17 mouse cellular contexts compared by ENCODE assay signal in the genomic region with DNA sequence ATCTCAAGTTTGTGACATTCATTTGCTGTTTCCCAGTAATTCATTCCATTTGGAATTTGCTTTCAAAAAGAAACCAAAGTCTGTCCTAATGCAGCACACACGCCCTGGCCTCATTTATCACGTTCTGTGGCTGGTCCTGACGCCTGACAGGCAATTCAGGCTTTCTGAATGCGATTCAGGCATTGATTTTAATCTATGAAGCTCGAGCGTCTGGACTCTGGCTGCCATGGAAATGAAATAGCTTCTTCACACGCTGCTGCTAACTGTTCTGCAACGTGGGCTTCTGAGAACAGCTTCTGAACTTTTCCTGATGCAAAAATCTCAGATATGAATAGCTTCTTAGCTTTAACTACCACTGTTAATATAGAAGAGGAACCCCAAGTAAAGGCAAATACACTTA.
DNase-seq lines count a peak whose midpoint lies in the region; ATAC-seq lines count a peak whose summit lies in the region.
"Had no signal": no experiment of that assay in that cellular context is flagged by ENCODE, and none has a peak within 500 bp of the region (broad histone marks: within the 10 kb centered on the region; RNA-seq: fewer than 3 reads in every experiment).

No protein-coding gene starts in this region.

- H3K4me1 ChIP-seq in heart, embryonic 15.5 days (replicated peaks), result peaks cover 29% of the 10 kb centered on the region
- H3K4me1 ChIP-seq in hindbrain, embryonic 12.5 days, result peaks cover 25% of the 10 kb centered on the region
- H3K4me1 ChIP-seq in intestine, embryonic 16.5 days (ENCODE audit: control insufficient read depth, insufficient read depth, low read length), result peaks cover 4% of the 10 kb centered on the region; the same call in 1 of the 2 replicates
- H3K4me1 ChIP-seq: intestine, embryonic 15.5 days had no signal

- no peak overlapping the region for H3K4me3 ChIP-seq in heart, embryonic 15.5 days
- H3K4me3 ChIP-seq in hindbrain, embryonic 12.5 days, result no peak overlapping the region
- H3K4me3 ChIP-seq in intestine, embryonic 16.5 days (ENCODE audit: low read length), result no peak overlapping the region
- H3K4me3 ChIP-seq: erythroblast, embryonic 14.5 days; gastrocnemius, adult 2 months; intestine, embryonic 15.5 days; limb, embryonic 13.5 days had no signal

- no peak overlapping the region for H3K4me2 ChIP-seq in heart, embryonic 15.5 days
- peak overlapping the region; percentile 21; the same call in 1 of the 2 replicates for H3K4me2 ChIP-seq in hindbrain, embryonic 12.5 days (replicated peaks)
- H3K4me2 ChIP-seq in intestine, embryonic 16.5 days (ENCODE audit: low read depth, low read length), result no peak overlapping the region
- H3K4me2 ChIP-seq: intestine, embryonic 15.5 days had no signal

- no peaks in the 10 kb centered on the region for H3K36me3 ChIP-seq in heart, embryonic 15.5 days
- H3K36me3 ChIP-seq in hindbrain, embryonic 12.5 days, result no peaks in the 10 kb centered on the region
- no peaks in the 10 kb centered on the region for H3K36me3 ChIP-seq in intestine, embryonic 16.5 days (ENCODE audit: control insufficient read depth, insufficient read depth, low read length)
- H3K36me3 ChIP-seq: intestine, embryonic 15.5 days; limb, embryonic 13.5 days had no signal

- WGBS in heart, embryonic 15.5 days, result 26% methylated on average over 8 of the region's 8 CpGs
- WGBS in hindbrain, embryonic 12.5 days, result 22% methylated on average over 8 of the region's 8 CpGs
- 25% methylated on average over 8 of the region's 8 CpGs for WGBS in intestine, embryonic 16.5 days

- no peaks in the 10 kb centered on the region for H3K27me3 ChIP-seq in heart, embryonic 15.5 days
- H3K27me3 ChIP-seq in hindbrain, embryonic 12.5 days, result no peaks in the 10 kb centered on the region
- H3K27me3 ChIP-seq in intestine, embryonic 16.5 days (replicated peaks; ENCODE audit: control insufficient read depth, insufficient read depth, low read length), result no peaks in the 10 kb centered on the region
- H3K27me3 ChIP-seq: intestine, embryonic 15.5 days; limb, embryonic 13.5 days had no signal

- no peak overlapping the region for H3K9ac ChIP-seq in heart, embryonic 15.5 days
- no peak overlapping the region for H3K9ac ChIP-seq in hindbrain, embryonic 12.5 days
- no peak overlapping the region for H3K9ac ChIP-seq in intestine, embryonic 16.5 days (ENCODE audit: low read depth, low read length)
- H3K9ac ChIP-seq: intestine, embryonic 15.5 days; limb, embryonic 13.5 days; liver, postnatal 0 days had no signal

- DNase-seq in heart, postnatal 4 days, result no peak
- peak; percentile 55 to 57 for DNase-seq in right cerebral cortex, postnatal 10 days (ENCODE audit: low spot score in 2 of 2)
- no peak for DNase-seq in right cerebral cortex, postnatal 4 days
- no peak for DNase-seq in MN1 (ENCODE audit: low spot score)
- DNase-seq: cerebellum, adult 11-12 months; gastrocnemius, adult 2 months; liver, postnatal 0 days; right cerebral cortex, postnatal 25 days had no signal

- H3K9me3 ChIP-seq in heart, embryonic 15.5 days (replicated peaks), result no peaks in the 10 kb centered on the region
- no peaks in the 10 kb centered on the region for H3K9me3 ChIP-seq in hindbrain, embryonic 12.5 days (replicated peaks)
- H3K9me3 ChIP-seq in intestine, embryonic 16.5 days (ENCODE audit: control insufficient read depth, low read length), result no peaks in the 10 kb centered on the region
- H3K9me3 ChIP-seq: intestine, embryonic 15.5 days; limb, embryonic 13.5 days had no signal

- 0 out of 2 replicates have a peak overlapping the region, but pooled peaks have one; percentile 37 for H3K27ac ChIP-seq in heart, embryonic 15.5 days
- H3K27ac ChIP-seq in hindbrain, embryonic 12.5 days, result peak overlapping the region; percentile 52
- H3K27ac ChIP-seq in intestine, embryonic 16.5 days (ENCODE audit: low read length), result no peak overlapping the region
- H3K27ac ChIP-seq: gastrocnemius, adult 2 months; intestine, embryonic 15.5 days; kidney, postnatal 0 days; macrophage had no signal

- no peak for ATAC-seq in heart, embryonic 15.5 days (replicated peaks; ENCODE audit: insufficient number of reproducible peaks, insufficient read depth, low FRiP score, low read depth)
- ATAC-seq in hindbrain, embryonic 12.5 days (ENCODE audit: low FRiP score), result peak; percentile 47; the same call in 1 of the 2 replicates
- ATAC-seq in intestine, embryonic 16.5 days, result no peak
- no peak for ATAC-seq in cerebellum, adult (ENCODE audit: insufficient number of reproducible peaks, low FRiP score, low TSS enrichment)
- ATAC-seq: intestine, embryonic 15.5 days; liver, postnatal 0 days had no signal

Comparison
In these comparisons a context has a peak if more than half of its experiments do, and no peak if none do; other contexts are left out.
1. DNase-seq: peak in right cerebral cortex, postnatal 10 days (2 of 2); none in heart, postnatal 4 days (single experiment), right cerebral cortex, postnatal 4 days (single experiment) and MN1 (single experiment).